In genomic region chr6:55014184-55014583, GRCm38 (mm10) we compare ENCODE assay signal across 2 mouse cellular contexts.
TF ChIP-seq lines count a peak whose summit lies in the region.

No protein-coding gene starts in this region.

TF ChIP-seq in CH12.LX, 34 proteins besides CTCF, POLR2A, EP300 and RAD21 (continued from another document):
- TF ChIP-seq ZKSCAN1 (IDR thresholded peaks at IDR 0.05; ENCODE audit: borderline replicate concordance, low read depth, low read length): no peak

TF ChIP-seq in ES-E14, 5 proteins besides CTCF, POLR2A, EP300 and RAD21 (continued from another document):
- TF ChIP-seq ZC3H11A (IDR thresholded peaks at IDR 0.05; ENCODE audit: borderline replicate concordance, low read depth, low read length) (no peak), MAFK (IDR thresholded peaks at IDR 0.05; ENCODE audit: insufficient read depth, low read depth, low read length) (peak; percentile 97), CHD2 (IDR thresholded peaks at IDR 0.05; ENCODE audit: low read depth, low read length) (no peak)
